Mouse (Mus musculus) hematopoietic stem cell, adult 5-6 weeks (primary cell): Measurements from ENCODE around the gene Syt1. TPM values are rescaled to one million over a fixed set of nuclear protein-coding genes. Genes with fewer than 3 reads are reported as not detected.
A peak's percentile ranks its signal among the peaks of the same experiment; 100 is the strongest.

Source experiments
- ATAC-seq, 2 experiments: fragments of 125-278 bp in 1 of 2; replicated peaks in 1 of 2; 2 replicates each; pipeline ENCODE4 v1.8.0; 2016 to 2017; ENCODE audit warnings: inconsistent platforms in 2 of 2, mild to moderate bottlenecking in 2 of 2, moderate number of reproducible peaks in 2 of 2, low read depth in 1 of 2, moderate TSS enrichment in 1 of 2; ENCODE audit not compliant: low FRiP score in 2 of 2, poor library complexity in 2 of 2, severe bottlenecking in 2 of 2, insufficient read depth in 1 of 2, low TSS enrichment in 1 of 2
- total RNA-seq: library from RNA; stranded (forward); fragments of 172-1452, 232-1000 nt; gene quantifications from 2 replicates; pipeline ENCODE4 v1.2.3, GENCODE M21; 2017

Gene Syt1
- not detected in 2 replicates for total RNA-seq

GRCm38 (mm10) chr10:109010241-109011193 is at the start of gene Syt1:
TSS of gene Syt1 (minus strand) at chr10:109010982.
- peak; percentile 34 to 51; a peak in 1 of 4 replicates for ATAC-seq

GRCm38 (mm10) chr10:109056500-109056899 is 45.7 kb upstream of the Syt1 start:
- ATAC-seq, result no peak

- no peak for ATAC-seq
These were observed 36.8 kb upstream of the Syt1 start for GRCm38 (mm10) chr10:109047537-109047936.

- no peak for ATAC-seq
These were observed 36.2 kb upstream of the Syt1 start for GRCm38 (mm10) chr10:109046988-109047387.

- ATAC-seq, result no peak
These were observed 714 bp upstream of the Syt1 start for GRCm38 (mm10) chr10:109011226-109012165.

- no peak for ATAC-seq
These were observed 951 bp downstream of the Syt1 start for GRCm38 (mm10) chr10:109009831-109010230.

GRCm38 (mm10) chr10:109008456-109008855 is 2.3 kb downstream of the Syt1 start:
- no peak for ATAC-seq

- ATAC-seq, result no peak
These were observed 7.3 kb downstream of the Syt1 start for GRCm38 (mm10) chr10:109003482-109003881.

GRCm38 (mm10) chr10:108987250-108987649 is 23.5 kb downstream of the Syt1 start:
- ATAC-seq, result no peak

- no peak for ATAC-seq
These were observed 31.1 kb downstream of the Syt1 start for GRCm38 (mm10) chr10:108979660-108980059.

GRCm38 (mm10) chr10:108954952-108955351 is 55.8 kb downstream of the Syt1 start:
- no peak for ATAC-seq

- no peak for ATAC-seq
These were observed 58.6 kb downstream of the Syt1 start for GRCm38 (mm10) chr10:108952182-108952581.

GRCm38 (mm10) chr10:108936838-108937430 is 73.8 kb downstream of the Syt1 start:
- no peak for ATAC-seq

GRCm38 (mm10) chr10:108930299-108930698 is 80.5 kb downstream of the Syt1 start:
- ATAC-seq, result no peak

GRCm38 (mm10) chr10:108929676-108930075 is 81.1 kb downstream of the Syt1 start:
- ATAC-seq, result no peak

GRCm38 (mm10) chr10:108905264-108905663 is 105.5 kb downstream of the Syt1 start:
- no peak for ATAC-seq

GRCm38 (mm10) chr10:108904371-108904770 is 106.4 kb downstream of the Syt1 start:
- ATAC-seq, result no peak
